Mouse (Mus musculus) lung, postnatal 36 days (tissue): ENCODE results near the gene Gja5.

ENCODE experiments used
- DNase-seq: peaks from one replicate; pipeline ENCODE4 v3.0.0; 2022; ENCODE audit warnings: mixed read lengths

Gja5 gene

DNA sequence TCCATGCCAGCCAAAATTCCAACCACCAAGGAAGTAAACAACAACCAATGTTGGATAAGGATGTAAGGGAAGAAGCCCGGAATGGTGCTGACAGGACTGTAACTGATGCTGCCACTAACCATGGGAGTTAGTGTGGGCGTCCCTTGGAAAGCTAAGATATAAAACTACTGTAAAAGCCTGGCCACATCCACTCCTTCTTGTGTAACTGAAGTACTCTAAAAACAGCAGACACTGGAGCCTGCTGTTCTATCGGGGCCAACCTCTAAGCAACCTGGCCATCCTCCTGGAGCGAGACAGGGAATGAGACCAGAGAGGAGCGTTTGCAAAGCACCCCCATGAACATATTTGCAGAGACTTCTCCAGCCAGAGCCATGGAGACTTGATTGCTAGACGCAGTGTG lies 213.0 kb downstream of the Gja5 start:
- no peak for DNase-seq

DNA sequence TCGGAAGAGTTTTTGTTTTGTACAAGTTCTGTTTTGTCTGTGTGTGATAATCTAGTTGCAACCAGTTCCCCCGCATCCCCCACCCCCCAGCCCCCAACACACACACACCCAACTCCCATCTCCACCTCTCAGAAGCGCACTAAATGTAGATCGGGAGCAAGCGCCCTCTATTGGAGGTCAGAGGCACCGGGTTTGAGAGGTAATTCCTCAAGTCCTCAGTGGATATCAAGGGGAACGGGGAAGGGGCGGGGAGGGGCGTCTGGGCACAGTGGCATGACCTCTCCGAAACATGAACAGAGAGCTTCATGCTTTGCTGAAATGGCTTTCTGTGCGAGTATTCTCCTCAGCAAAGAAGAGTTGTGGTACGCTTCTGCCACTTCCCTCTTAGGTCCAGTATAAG lies 213.8 kb downstream of the Gja5 start:
- DNase-seq, result peak; percentile 12

DNA sequence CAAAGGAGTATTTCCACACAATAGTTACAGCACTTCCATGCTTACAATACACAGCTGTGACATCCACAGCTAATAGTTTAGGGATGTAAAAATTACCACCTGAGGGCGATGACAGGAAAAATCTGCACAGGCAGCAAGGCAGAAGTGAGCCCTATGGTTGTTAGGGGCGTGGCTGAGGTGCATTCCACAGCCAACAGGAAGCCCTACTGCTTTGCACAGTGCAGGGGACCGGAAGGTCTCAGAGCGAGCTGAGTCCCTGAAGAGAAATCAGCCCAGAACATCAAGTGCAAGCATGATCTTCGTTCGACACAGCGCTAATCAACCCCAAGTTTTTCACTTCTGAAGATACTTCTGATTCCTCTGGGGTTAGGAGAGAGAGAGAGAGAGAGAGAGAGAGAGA lies 219.7 kb downstream of the Gja5 start:
- DNase-seq, result peak; percentile 35
